Mouse (Mus musculus): ENCODE results near the gene Jag1. TPM values are rescaled to one million over a fixed set of nuclear protein-coding genes. Genes with fewer than 3 reads are reported as not detected.
A peak's percentile ranks its signal among the peaks of the same experiment; 100 is the strongest.

Gene Jag1
- total RNA-seq, 2 experiments from 2014 or later = 10.6 to 16.7 TPM

- DNase-seq = peak; percentile 50
Measured at GRCm38 (mm10) chr2:137101074-137101473, 15.4 kb downstream of the Jag1 start.

GRCm38 (mm10) chr2:137099211-137099734 is 17.2 kb downstream of the Jag1 start:
- DNase-seq = no peak

GRCm38 (mm10) chr2:137098269-137099035 is 18.0 kb downstream of the Jag1 start:
- no peak for DNase-seq

DNA sequence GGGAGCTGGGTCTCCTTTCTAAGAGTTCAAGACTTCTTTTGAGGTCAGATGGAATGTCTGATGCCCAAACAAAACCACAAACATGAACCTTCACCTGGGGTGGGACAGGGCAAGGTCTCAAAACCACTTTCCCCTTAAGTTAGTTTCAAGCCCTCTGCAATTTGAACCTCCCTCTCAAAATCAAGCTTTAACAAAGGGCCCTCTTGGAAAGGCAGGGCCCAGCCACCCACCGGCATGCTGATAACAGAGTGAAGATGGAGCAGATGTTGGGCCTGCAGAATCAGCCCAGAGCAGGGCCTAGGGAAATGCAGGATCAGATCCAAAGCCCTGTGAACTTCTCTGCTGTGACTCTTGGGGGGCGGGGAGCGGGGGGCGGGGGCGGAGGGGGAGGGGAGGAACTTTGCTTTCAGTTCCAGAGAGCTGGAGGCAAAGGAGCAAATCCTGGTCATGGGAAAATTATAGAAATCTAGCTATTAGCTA is 19.4 kb downstream of the Jag1 start:
- no peak for DNase-seq

DNA sequence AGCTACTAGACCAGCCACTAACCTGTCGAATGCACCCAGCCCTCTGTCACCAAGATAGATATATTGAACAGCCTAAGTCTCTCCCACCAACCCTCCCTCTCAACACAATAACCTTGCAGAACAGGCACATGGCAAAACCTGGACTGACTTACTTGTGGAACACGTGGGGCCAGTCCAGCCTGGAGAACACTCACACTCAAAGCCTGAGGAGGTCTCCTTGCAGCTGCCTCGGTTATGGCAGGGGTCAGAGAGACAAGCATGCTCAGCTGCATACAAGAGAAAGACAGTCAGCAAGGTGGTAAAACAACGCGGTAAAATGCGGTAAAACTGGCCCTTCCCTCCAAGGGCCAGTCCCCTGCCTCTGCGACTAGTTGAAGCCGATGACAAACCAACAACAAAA is 22.1 kb downstream of the Jag1 start:
- no peak for DNase-seq

DNA sequence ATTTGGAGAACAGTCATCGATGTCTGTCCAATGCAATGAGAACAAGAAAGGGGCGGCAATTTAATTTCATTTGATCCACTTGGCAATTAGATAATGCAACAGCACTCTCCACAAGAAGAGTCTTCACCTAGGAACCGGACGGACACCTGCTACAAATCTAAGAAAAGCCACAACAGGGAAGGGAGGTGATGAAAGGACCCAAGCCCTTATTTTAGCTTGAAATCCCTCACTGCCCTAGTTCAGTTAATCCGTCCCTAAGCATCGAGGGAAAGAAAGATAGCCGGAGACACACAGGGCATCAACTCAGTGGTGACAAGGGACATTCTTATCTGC is 23.2 kb downstream of the Jag1 start:
- DNase-seq = no peak

- no peak for DNase-seq
Measured at GRCm38 (mm10) chr2:137092523-137093297, 23.7 kb downstream of the Jag1 start.

- no peak for DNase-seq
Measured at GRCm38 (mm10) chr2:137091766-137092522, 24.5 kb downstream of the Jag1 start.

- no peak for DNase-seq
Measured at GRCm38 (mm10) chr2:137087705-137088104, 28.7 kb downstream of the Jag1 start.

DNA sequence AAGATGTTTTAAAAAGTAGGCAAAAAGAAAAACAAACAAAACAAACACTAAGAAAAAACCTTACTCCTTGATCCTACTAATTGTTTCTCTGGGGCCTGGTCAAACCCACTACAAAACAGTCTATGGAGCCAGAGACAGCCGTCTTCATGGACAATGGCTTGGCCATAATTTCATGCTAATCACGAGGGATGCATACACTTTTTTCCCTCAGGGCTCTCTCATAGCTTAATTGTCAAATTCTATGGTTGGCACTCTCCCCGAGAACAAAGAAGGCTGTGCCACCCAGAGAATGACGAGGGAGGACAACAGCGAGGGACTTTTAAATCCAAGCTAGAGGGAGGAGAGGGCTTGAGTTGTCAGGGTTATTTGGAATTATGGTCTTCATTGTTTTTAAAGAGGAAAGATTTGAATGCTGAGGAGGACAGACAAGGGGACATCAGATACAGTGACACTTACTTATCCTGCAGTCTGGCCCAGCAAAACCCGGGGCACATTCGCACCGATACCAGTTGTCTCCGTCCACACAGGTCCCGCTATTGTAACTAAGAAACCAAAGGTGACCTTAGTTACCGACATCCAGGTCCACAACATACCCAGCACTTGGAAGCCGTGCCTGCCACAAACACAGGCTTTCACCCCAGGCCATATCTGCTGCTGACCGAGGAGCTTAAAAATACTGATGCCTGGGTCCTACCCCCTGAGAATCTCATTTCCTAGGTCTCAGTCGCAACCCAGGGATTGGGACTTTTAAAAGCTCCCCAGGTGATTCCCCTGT is 29.6 kb downstream of the Jag1 start:
- DNase-seq = no peak

GRCm38 (mm10) chr2:137085257-137085656 is 31.2 kb downstream of the Jag1 start:
- DNase-seq = no peak

GRCm38 (mm10) chr2:137082896-137083620 is 33.4 kb downstream of the Jag1 start:
- DNase-seq = no peak

DNA sequence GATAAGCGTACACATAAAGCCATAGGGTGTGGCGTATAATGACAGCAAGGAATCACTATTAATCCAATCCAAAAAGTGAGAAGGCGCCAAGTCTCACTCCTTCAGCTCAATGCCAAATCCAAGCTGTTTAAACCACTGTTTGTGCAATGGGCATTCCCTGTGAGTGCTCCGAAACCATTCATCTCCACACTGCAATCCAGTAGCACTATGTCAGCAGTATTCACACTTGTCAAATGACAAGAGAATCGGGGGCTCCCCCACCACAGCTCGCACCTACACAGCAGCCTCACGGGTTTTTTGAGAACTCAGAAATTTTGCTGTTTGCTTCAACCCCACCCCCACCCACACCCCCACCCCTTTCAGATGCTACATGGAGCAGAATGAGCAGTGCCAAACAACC is 35.4 kb downstream of the Jag1 start:
- DNase-seq = no peak

GRCm38 (mm10) chr2:137080468-137080867 is 36.0 kb downstream of the Jag1 start:
- DNase-seq = no peak

DNA sequence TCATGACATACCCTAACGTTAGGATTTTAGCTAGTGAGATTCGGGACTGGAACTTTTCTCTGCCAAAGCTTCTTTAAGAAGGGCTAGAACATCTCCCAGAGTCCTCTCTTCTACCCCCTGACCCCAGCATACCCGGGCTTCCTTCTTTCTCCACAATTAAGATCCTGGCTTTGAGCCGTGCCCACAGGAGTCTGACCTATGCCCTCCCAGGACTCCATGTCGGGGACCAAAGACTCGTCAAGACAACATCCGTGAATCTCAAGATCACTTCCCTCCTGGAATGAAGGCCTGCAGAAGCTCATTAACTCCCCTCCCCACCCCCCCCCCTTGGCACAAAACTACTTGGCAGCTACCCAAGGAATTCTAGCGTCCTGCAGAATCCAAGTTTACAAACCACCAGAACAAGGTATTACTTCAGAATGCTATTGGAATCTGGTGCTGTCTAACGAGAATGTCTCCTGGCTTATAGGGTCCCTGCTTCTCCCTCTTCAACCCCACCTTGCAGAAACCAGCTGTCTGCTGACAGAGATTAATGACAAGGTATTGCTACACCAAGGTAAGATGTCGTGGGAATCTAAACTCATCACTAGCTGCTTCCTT is 36.6 kb downstream of the Jag1 start:
- no peak for DNase-seq

DNA sequence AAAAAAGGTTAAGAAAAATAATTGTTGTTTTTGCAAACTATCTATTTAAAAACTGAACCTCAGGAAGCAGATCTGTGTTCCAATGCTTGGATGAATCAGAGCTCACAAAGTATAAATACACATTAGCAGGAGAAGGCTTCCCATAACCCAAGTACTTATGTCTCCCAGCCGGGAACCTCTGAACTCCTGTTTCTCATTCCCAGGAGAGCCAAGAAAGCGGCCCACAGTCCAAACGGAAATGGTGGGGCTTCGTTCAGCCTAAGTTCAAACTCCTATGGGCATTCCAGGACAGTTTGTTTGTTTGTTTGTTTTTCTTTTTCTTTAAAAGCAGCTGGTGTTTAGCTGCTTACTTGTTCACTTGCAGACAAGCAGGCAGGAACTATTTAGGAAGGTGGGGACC is 37.7 kb downstream of the Jag1 start:
- DNase-seq = no peak

DNA sequence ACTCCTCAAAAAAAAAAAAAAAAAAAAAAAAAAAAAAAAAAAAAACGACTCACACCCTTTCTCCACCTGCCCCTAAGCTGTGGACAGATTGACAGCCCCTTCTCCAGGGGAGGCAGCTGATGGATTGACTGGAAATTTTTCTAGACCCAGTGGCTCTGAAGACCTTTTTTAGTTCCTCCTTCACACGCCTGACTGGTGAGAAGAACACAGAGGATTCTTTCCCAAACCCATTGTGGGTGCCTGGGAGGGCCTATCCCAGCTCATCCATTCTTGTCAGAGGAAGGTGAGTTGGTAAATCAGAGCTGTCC is 42.2 kb downstream of the Jag1 start:
- no peak for DNase-seq

DNA sequence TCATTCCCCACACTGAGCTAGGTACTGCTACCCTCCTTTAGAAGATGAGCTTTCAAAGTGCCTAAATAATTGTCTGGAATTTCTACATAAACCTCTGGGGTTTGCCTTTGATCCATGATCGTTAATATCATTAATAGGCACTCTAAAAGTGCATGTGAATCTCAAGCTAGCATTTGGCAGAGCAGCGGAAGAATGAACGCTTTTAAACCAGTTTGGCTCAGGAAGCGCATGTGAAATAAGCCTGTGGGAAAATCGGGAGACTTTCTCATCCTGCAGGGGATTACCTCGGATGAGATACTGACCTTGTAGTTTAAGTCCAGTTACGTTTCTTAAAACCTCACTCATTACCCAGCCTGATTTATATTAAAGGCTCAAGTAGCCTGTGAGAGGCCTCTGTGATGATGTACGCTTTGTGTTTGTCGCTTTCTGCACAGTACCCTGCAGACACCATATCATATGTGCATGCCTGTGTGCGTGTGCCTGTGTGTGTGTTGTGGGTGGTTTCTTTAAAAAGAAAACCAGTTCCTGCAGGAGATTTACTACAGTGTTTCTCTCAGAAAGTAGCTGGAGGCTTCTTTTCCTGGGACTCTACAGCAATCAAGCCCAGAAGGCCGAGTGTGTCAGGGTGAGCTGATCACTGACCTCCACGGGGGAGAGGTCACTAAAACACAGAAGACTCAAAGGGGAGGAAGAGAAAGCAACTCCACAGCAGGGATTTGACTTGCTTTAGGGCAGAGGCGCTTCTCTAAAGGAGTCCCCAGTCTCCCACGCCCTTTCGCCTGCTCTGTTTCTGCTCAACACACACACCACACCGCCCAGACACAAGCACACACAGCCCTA is 42.8 kb downstream of the Jag1 start:
- DNase-seq = no peak

DNA sequence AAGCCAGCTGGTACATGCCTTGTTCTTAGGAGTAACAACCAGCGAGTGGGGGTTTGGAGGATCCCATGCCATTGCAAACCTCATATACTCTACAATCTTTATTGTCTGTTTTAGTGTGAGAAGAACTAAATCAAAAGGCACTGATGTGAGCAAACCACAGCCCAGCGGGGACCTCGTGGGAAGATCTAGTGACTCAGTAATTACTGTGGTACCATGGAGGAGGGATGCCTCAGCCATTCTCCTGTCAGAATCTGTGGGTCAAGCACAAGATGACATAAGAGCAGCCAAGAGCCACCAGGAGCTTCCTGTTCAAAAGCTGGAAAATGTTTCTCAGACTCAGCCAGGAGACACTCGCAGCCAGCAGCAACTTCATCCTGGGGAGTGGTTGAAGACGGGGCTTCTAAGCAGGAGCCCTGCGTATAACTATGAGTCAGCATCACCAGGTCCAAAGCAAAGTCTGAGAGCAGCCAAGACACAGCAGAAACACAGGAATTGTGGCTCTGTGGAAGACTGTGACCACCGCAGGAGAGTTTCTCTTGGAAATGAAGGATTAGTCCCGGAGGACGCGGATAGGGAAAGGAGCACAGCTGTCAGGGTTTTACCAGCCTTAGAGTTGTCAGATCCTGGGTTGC is 48.8 kb downstream of the Jag1 start:
- no peak for DNase-seq

DNA sequence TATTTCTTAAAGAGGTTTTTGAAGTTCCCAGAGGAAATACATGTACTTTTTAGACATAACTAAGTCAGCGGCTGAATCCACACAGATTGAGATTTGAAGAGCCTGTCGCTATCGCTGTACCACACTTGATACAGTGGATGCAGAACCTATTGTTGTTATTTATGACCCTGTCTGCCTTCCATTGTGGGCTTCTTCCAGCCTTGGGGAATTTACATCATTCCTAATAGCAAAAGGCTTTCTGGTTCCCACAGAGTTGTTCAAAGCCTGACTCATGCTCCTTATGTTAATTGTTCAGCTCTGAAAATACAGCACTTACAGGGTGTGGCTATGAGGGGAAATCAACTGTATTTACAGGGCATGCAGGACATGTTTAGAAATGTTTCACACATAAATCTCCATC is 51.9 kb downstream of the Jag1 start:
- DNase-seq = no peak

Measured in gastrocnemius, postnatal 10 days (tissue).